Mouse (Mus musculus) neural tube, embryonic 14.5 days (tissue): ENCODE measurements around the gene Nlrp9b. TPM values are rescaled to one million over a fixed set of nuclear protein-coding genes. Genes with fewer than 3 reads are reported as not detected.
"Not testable (repeated sequence)": the region's sequence is repeated elsewhere in the genome, so short reads cannot be mapped to it uniquely, and the experiment has no call there.

Experiments used
- ATAC-seq: fragments of 200-750 bp; cut with Nextera tagmentation; 2 replicates; pipeline ENCODE4 v1.8.0; 2017; ENCODE audit warnings: low read depth, mild to moderate bottlenecking, moderate TSS enrichment, moderate library complexity
- H3K27ac ChIP-seq: fragments of 300-500 bp; sonication (generic); 2 replicates; pipeline ENCODE4 v1.5.1; 2014; ENCODE audit warnings: low read depth, mild to moderate bottlenecking, control low read depth, low read length, moderate library complexity, mixed read lengths
- H3K27me3 ChIP-seq: fragments of 300-500 bp; sonication (generic); 2 replicates; pipeline ENCODE4 v1.6.1; 2014; ENCODE audit warnings: low read length; ENCODE audit not compliant: control insufficient read depth, insufficient read depth
- H3K36me3 ChIP-seq: fragments of 300-500 bp; sonication (generic); 2 replicates; pipeline ENCODE4 v1.6.1; 2014; ENCODE audit warnings: low read length, mixed read lengths; ENCODE audit not compliant: control insufficient read depth, insufficient read depth
- H3K4me1 ChIP-seq: fragments of 300-500 bp; sonication (generic); 2 replicates; pipeline ENCODE4 v1.6.1; 2014; ENCODE audit warnings: low read length; ENCODE audit not compliant: control insufficient read depth, insufficient read depth
- H3K4me2 ChIP-seq: fragments of 300-500 bp; sonication (generic); 2 replicates; pipeline ENCODE4 v1.6.1; 2014; ENCODE audit warnings: mild to moderate bottlenecking, low read depth, low read length, control low read depth
- H3K4me3 ChIP-seq: fragments of 300-500 bp; sonication (generic); 2 replicates; pipeline ENCODE4 v1.5.1; 2014; ENCODE audit warnings: low read depth, low read length, control low read depth, mixed read lengths
- H3K9ac ChIP-seq: fragments of 300-500 bp; sonication (generic); replicated peaks from 2 replicates; pipeline ENCODE4 v1.6.1; 2014; ENCODE audit warnings: low read depth, mild to moderate bottlenecking, control low read depth, low read length, mixed read lengths
- H3K9me3 ChIP-seq: fragments of 300-500 bp; sonication (generic); 2 replicates; pipeline ENCODE4 v1.6.1; 2016; ENCODE audit warnings: low read length; ENCODE audit not compliant: control insufficient read depth
- WGBS: fragments of 180-500 bp; shearing (Covaris S2); extraction: QIAGEN DNeasy Blood & Tissue Kit; methylation state at CpG from one replicate; pipeline ENCODE4 v1.1.7; 2014; 5-methylcytosine and 5-hydroxymethylcytosine counted together
- polyA plus RNA-seq: library from polyadenylated mRNA; unstranded; fragments of >200 nt; fragmentation: Nextera tagmentation; extraction: Ambion mirVana; gene quantifications from 2 replicates; pipeline ENCODE4 v1.2.1, GENCODE M21; 2014

The Nlrp9b gene
- polyA plus RNA-seq, result not detected in 2 replicates

DNA sequence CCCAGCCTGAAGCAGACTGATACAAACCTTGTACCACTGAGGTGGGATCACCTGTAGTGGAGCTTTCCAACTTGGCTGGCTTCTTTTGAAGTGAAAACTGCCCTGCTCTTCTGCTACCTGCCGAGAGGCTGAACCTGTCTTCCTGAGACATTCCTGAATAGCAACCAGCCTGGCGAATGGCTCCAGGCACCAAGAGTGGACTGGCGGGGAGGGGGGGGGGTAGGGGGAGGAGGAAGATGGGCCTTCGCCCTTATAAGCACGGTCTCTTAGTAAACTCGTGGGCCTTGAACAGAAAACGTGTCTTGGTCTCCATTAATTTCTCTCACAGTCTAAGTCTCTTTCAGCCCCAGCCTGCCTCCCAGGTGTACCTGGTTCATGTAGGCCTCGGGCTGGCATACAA, at the start of gene Nlrp9b:
Gene Nlrp9b, plus strand, starts transcription at position 301 of the 400 bp plus-strand sequence.
- H3K9ac ChIP-seq, H3K9me3 ChIP-seq, H3K4me2 ChIP-seq, H3K27me3 ChIP-seq, H3K36me3 ChIP-seq, H3K4me1 ChIP-seq, ATAC-seq, H3K27ac ChIP-seq, H3K4me3 ChIP-seq: not testable (repeated sequence)
- 79% methylated on average over 8 of the region's 8 CpGs for WGBS

DNA sequence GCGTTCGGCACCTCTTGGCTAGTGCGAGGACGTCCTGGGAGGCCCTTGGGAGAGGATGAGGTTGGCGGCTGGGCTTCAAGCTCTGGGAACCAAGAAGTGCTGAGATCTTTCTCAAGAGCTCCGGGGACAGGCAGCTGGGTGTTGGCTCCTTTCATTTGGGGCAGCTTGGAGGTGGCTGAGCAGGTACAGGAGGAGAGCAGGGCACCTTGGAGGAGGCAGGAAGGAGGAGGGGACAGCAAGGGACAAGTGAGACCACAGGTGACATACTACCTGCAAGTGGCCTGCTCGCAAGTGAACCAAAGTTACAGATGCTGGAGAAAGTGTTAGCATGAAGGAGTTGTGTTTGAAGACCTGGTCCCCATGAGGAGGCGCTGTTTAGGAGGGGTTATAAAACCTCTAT, 46.6 kb upstream of the Nlrp9b start:
- Histone ChIP-seq H3K36me3 (no peaks in the 10 kb centered on the region), H3K27ac (no peak overlapping the region), H3K4me2 (no peak overlapping the region), H3K4me3 (no peak overlapping the region), H3K27me3 (no peaks in the 10 kb centered on the region), H3K9me3 (no peaks in the 10 kb centered on the region), H3K9ac (no peak overlapping the region), H3K4me1 (no peaks in the 10 kb centered on the region)
- ATAC-seq, result no peak
- WGBS, result 94% methylated on average over 8 of the region's 8 CpGs

DNA sequence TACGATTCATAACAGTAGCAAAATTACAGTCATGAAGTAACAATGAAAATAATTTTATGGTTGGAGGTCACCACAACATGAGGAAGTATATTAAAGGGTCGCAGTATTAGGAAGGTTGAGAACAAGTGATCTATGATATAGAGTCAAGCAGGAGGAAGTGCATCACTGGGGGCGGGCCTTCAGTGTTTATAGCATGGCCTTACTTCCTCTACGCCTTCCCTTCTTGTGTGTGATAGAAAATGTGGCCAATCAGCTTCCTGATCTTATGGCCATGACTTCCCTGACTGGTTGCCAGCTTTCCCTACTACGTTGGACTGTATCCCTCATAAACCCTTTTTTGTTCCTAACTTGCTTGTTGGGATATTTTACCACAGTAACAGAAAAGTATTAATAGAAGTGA, 46.1 kb upstream of the Nlrp9b start:
- Histone ChIP-seq H3K4me2 (no peak overlapping the region), H3K27me3 (no peaks in the 10 kb centered on the region), H3K36me3 (no peaks in the 10 kb centered on the region), H3K4me3 (no peak overlapping the region), H3K9ac (no peak overlapping the region), H3K4me1 (no peaks in the 10 kb centered on the region), H3K27ac (no peak overlapping the region), H3K9me3 (no peaks in the 10 kb centered on the region)
- WGBS, result 89% methylated on average over 5 of the region's 5 CpGs
- ATAC-seq, result no peak

DNA sequence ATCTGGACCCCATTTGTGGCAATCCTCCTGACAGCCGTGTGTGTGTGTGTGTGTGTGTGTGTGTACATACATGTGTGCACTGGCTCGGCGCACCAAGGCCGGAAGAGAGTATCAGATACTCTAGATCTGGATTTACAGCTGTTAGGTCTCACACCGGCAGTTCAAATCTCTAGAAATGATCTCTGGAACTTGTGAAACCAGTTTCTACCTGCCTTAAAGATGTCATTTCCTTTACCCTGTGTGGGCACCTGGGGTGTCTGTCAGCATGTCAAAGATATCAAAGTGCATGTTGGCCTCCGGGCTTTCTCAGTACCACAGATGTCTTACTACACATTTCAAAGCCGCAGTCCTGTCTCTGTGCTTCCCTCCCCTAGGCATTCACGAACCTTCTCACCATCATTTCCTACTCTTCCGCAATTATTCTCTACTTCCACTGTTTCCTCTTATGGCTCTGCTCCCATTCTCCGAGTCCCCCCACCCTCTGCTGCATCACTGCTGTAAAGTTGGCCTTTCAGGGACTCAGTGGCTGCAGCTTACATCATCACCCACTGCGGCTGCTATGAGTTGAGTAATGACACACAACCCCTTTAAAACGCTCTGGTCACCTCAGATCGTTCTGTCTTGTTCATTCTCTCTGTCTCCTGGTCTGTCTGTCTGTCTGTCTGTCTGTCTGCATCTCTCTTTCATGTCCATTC, 45.3 kb upstream of the Nlrp9b start:
- 86% methylated on average over 13 of the region's 13 CpGs for WGBS
- no peak for ATAC-seq
- no peaks in the 10 kb centered on the region for H3K27me3 ChIP-seq
- H3K4me3 ChIP-seq, result no peak overlapping the region
- H3K9ac ChIP-seq, result no peak overlapping the region
- no peaks in the 10 kb centered on the region for H3K36me3 ChIP-seq
- H3K4me1 ChIP-seq, result no peaks in the 10 kb centered on the region
- H3K4me2 ChIP-seq, result no peak overlapping the region
- no peaks in the 10 kb centered on the region for H3K9me3 ChIP-seq
- H3K27ac ChIP-seq, result no peak overlapping the region

DNA sequence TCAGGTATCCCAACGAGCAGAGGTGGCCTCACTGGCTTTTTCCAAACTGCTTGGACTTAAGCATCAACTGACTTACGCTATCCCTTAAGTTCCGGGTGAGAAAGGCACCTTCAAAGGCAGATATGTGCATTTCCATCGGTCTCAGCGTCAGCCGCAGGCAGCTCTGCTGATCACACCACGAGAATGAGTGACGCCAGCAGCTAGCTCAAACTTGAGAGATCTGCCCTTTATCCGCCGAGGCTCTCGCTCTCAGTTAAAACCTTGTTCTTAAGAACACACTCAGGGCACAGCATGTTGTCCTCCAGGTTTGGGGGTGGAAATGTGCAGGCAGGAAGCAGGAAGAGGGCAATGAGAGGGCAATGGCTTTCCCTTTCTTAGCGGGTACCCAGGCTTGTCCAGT, 42.3 kb upstream of the Nlrp9b start:
- ATAC-seq, result no peak
- H3K4me1 ChIP-seq, result no peaks in the 10 kb centered on the region
- no peaks in the 10 kb centered on the region for H3K27me3 ChIP-seq
- no peaks in the 10 kb centered on the region for H3K9me3 ChIP-seq
- no peaks in the 10 kb centered on the region for H3K36me3 ChIP-seq
- H3K4me2 ChIP-seq, result no peak overlapping the region
- H3K4me3 ChIP-seq, result no peak overlapping the region
- H3K27ac ChIP-seq, result no peak overlapping the region
- no peak overlapping the region for H3K9ac ChIP-seq
- WGBS, result 84% methylated on average over 12 of the region's 12 CpGs

DNA sequence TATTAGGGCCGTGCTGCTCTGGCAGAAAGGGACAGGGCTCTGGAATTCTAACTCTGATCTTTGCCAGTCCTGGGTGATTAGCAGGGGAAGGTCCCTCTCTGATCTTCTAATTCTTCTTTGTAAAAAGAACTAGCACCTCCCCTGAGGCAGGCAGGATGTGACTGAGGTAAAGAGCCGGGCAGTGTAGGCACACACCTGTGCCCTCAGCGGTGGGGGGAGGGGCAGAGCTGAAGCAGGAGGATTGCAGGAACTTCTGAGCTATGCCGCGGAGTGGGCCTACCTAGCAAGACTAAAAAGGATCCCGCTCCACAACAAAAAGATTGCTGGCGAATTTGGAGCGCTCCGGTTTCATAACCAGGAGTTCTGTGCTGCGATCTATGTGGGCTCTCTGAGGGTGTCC, 41.3 kb upstream of the Nlrp9b start:
- 65% methylated on average over 10 of the region's 10 CpGs for WGBS
- Histone ChIP-seq H3K4me2 (no peak overlapping the region), H3K27ac (no peak overlapping the region), H3K9me3 (no peaks in the 10 kb centered on the region), H3K9ac (no peak overlapping the region), H3K36me3 (no peaks in the 10 kb centered on the region), H3K27me3 (no peaks in the 10 kb centered on the region), H3K4me1 (no peaks in the 10 kb centered on the region), H3K4me3 (no peak overlapping the region)
- ATAC-seq, result no peak

GRCm38 (mm10) chr7:19950589-19950988, 40.7 kb upstream of the Nlrp9b start, which contains the start of gene Igsf23:
Gene Igsf23 (minus strand): TSS chr7:19950756.
- ATAC-seq, result no peak
- H3K27me3 ChIP-seq, result no peaks in the 10 kb centered on the region
- H3K4me1 ChIP-seq, result no peaks in the 10 kb centered on the region
- H3K36me3 ChIP-seq, result no peaks in the 10 kb centered on the region
- H3K4me3 ChIP-seq, result no peak within 1 kb of the TSS
- H3K9me3 ChIP-seq, result no peaks in the 10 kb centered on the region
- no peak within 1 kb of the TSS for H3K27ac ChIP-seq
- H3K4me2 ChIP-seq, result no peak within 1 kb of the TSS
- H3K9ac ChIP-seq, result no peak within 1 kb of the TSS
- 65% methylated on average over 9 of the region's 9 CpGs for WGBS

- Histone ChIP-seq H3K4me2 (no peak overlapping the region), H3K9ac (no peak overlapping the region), H3K4me3 (no peak overlapping the region), H3K4me1 (no peaks in the 10 kb centered on the region), H3K9me3 (no peaks in the 10 kb centered on the region), H3K27me3 (no peaks in the 10 kb centered on the region), H3K27ac (no peak overlapping the region), H3K36me3 (no peaks in the 10 kb centered on the region)
- ATAC-seq, result 0 out of 2 replicates have a peak, but pooled peaks have one; percentile 21
- WGBS, result 60% methylated on average over 10 of the region's 10 CpGs
Measured at GRCm38 (mm10) chr7:19952320-19952986, 38.8 kb upstream of the Nlrp9b start.

- Histone ChIP-seq H3K9me3 (no peaks in the 10 kb centered on the region), H3K27me3 (no peaks in the 10 kb centered on the region), H3K4me3 (no peak overlapping the region), H3K27ac (no peak overlapping the region), H3K36me3 (no peaks in the 10 kb centered on the region), H3K4me1 (no peaks in the 10 kb centered on the region), H3K9ac (no peak overlapping the region), H3K4me2 (no peak overlapping the region)
- ATAC-seq, result no peak; the same call in 1 of the 2 replicates
- 55% methylated on average over 9 of the region's 9 CpGs for WGBS
Measured at GRCm38 (mm10) chr7:19953054-19953453, 38.2 kb upstream of the Nlrp9b start.
